Mouse (Mus musculus) testis, adult 2 months (tissue): ENCODE measurements around the gene Kazn.

Experiments used
- CTCF ChIP-seq: fragments of 200-500 bp; IDR thresholded peaks from 2 replicates; pipeline ENCODE4 v1.5.1; 2012; ENCODE audit warnings: low read depth, mild to moderate bottlenecking, inconsistent platforms, low read length, moderate library complexity; ENCODE audit not compliant: control insufficient read depth, insufficient read depth, insufficient replicate concordance
- POLR2A ChIP-seq: fragments of 200-500 bp; IDR thresholded peaks from 2 replicates; pipeline ENCODE4 v1.6.1; 2012; ENCODE audit warnings: low read depth, mild to moderate bottlenecking, inconsistent platforms, low read length, moderate library complexity; ENCODE audit not compliant: control insufficient read depth

DNA sequence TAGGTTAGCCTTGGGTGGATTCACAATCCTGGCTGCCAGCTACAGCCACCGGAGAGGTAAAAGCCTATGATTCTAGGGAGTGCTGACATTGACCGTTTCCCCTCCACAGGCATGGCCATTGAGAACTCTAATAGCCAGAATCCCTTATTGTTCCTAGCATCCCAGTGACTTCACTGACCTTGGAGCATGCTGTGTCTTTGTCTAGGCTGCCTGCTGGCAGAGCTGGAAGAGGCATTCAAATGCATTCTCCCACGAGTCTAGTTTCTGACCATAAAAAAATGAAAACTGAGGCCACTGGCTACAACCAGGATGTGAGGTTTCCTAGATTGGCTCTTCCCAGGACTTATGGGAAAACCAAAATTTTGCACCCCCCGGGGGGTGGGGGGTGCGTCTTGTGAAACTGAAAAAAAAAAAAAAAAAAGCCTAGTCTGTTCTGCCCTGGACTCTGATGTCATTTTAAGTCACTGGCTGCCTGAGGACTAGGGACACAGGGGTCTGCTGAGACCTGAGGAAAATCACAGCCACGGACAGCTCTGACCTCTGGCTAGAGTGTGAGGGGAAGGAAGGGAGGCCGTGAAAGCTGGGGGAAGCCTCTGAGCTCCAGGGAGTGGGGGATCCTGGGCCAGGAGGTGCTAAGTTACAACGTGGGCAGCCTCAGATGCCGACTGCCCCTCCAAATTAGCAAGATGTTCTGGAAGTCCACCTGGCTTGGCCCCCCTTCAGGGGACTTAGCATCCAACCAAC is 100.7 kb downstream of the Kazn start:
- TF ChIP-seq POLR2A, result no peak
- TF ChIP-seq CTCF, result no peak
